Mouse (Mus musculus): Measurements from ENCODE around the gene Ttn. TPM values are rescaled to one million over a fixed set of nuclear protein-coding genes. Genes with fewer than 3 reads are reported as not detected.

The Ttn gene
- total RNA-seq, 2 experiments from 2014 or later, result 0.02 to 0.09 TPM

GRCm38 (mm10) chr2:76756461-76756860, 225.9 kb downstream of the Ttn start:
- ATAC-seq (replicated peaks; ENCODE audit: low FRiP score, low TSS enrichment, poor library complexity, severe bottlenecking), result no peak

GRCm38 (mm10) chr2:76751993-76752392, 230.4 kb downstream of the Ttn start:
- ATAC-seq (replicated peaks; ENCODE audit: low FRiP score, low TSS enrichment, poor library complexity, severe bottlenecking), result no peak

GRCm38 (mm10) chr2:76749341-76750110, 232.8 kb downstream of the Ttn start:
- no peak for ATAC-seq (replicated peaks; ENCODE audit: low FRiP score, low TSS enrichment, poor library complexity, severe bottlenecking)

GRCm38 (mm10) chr2:76748696-76749095, 233.7 kb downstream of the Ttn start:
- no peak for ATAC-seq (replicated peaks; ENCODE audit: low FRiP score, low TSS enrichment, poor library complexity, severe bottlenecking)

GRCm38 (mm10) chr2:76719650-76720049, 262.7 kb downstream of the Ttn start:
- ATAC-seq (replicated peaks; ENCODE audit: low FRiP score, low TSS enrichment, poor library complexity, severe bottlenecking), result no peak

- ATAC-seq (replicated peaks; ENCODE audit: low FRiP score, low TSS enrichment, poor library complexity, severe bottlenecking), result no peak
These were observed 267.4 kb downstream of the Ttn start for GRCm38 (mm10) chr2:76714984-76715383.

GRCm38 (mm10) chr2:76708512-76708911, 273.8 kb downstream of the Ttn start:
- ATAC-seq (replicated peaks; ENCODE audit: low FRiP score, low TSS enrichment, poor library complexity, severe bottlenecking), result no peak

GRCm38 (mm10) chr2:76705655-76706054, 276.7 kb downstream of the Ttn start:
- ATAC-seq (replicated peaks; ENCODE audit: low FRiP score, low TSS enrichment, poor library complexity, severe bottlenecking), result no peak

GRCm38 (mm10) chr2:76702751-76703150, 279.6 kb downstream of the Ttn start:
- no peak for ATAC-seq (replicated peaks; ENCODE audit: low FRiP score, low TSS enrichment, poor library complexity, severe bottlenecking)

- ATAC-seq (replicated peaks; ENCODE audit: low FRiP score, low TSS enrichment, poor library complexity, severe bottlenecking), result no peak
These were observed 280.2 kb downstream of the Ttn start for GRCm38 (mm10) chr2:76702188-76702587.

GRCm38 (mm10) chr2:76695290-76695689, 287.1 kb downstream of the Ttn start:
- no peak for ATAC-seq (replicated peaks; ENCODE audit: low FRiP score, low TSS enrichment, poor library complexity, severe bottlenecking)

- no peak for ATAC-seq (replicated peaks; ENCODE audit: low FRiP score, low TSS enrichment, poor library complexity, severe bottlenecking)
These were observed 288.6 kb downstream of the Ttn start for GRCm38 (mm10) chr2:76693765-76694164.

- no peak for ATAC-seq (replicated peaks; ENCODE audit: low FRiP score, low TSS enrichment, poor library complexity, severe bottlenecking)
These were observed 291.7 kb downstream of the Ttn start for GRCm38 (mm10) chr2:76690436-76691204.

- peak; percentile 91 for ATAC-seq (replicated peaks; ENCODE audit: low FRiP score, low TSS enrichment, poor library complexity, severe bottlenecking)
These were observed 294.2 kb downstream of the Ttn start for GRCm38 (mm10) chr2:76688162-76688561.

- ATAC-seq (replicated peaks; ENCODE audit: low FRiP score, low TSS enrichment, poor library complexity, severe bottlenecking), result 0 out of 2 replicates have a peak, but pooled peaks have one; percentile 14
These were observed 294.7 kb downstream of the Ttn start for GRCm38 (mm10) chr2:76687608-76688007.

- peak; percentile 39 for ATAC-seq (replicated peaks; ENCODE audit: low FRiP score, low TSS enrichment, poor library complexity, severe bottlenecking)
These were observed 295.4 kb downstream of the Ttn start for GRCm38 (mm10) chr2:76686986-76687385.

GRCm38 (mm10) chr2:76682301-76682700, 300.0 kb downstream of the Ttn start:
- ATAC-seq (replicated peaks; ENCODE audit: low FRiP score, low TSS enrichment, poor library complexity, severe bottlenecking), result no peak

GRCm38 (mm10) chr2:76676401-76677226, 305.7 kb downstream of the Ttn start:
- no peak for ATAC-seq (replicated peaks; ENCODE audit: low FRiP score, low TSS enrichment, poor library complexity, severe bottlenecking)

- ATAC-seq (replicated peaks; ENCODE audit: low FRiP score, low TSS enrichment, poor library complexity, severe bottlenecking), result no peak
These were observed 306.4 kb downstream of the Ttn start for GRCm38 (mm10) chr2:76675949-76676348.

- ATAC-seq (replicated peaks; ENCODE audit: low FRiP score, low TSS enrichment, poor library complexity, severe bottlenecking), result no peak
These were observed 306.9 kb downstream of the Ttn start for GRCm38 (mm10) chr2:76675451-76675850.
